Mouse (Mus musculus): ENCODE results near the gene Gm10392. TPM values are rescaled to one million over a fixed set of nuclear protein-coding genes. Genes with fewer than 3 reads are reported as not detected.

Gm10392 gene
- total RNA-seq, 2 experiments from 2014 or later: not detected

GRCm38 (mm10) chr11:77492911-77493332 is 26.1 kb downstream of the Gm10392 start:
- DNase-seq (ENCODE audit: low spot score in 2 of 2): peak; percentile 91 to 95

- DNase-seq (ENCODE audit: low spot score in 2 of 2): peak in 1 of 2 experiments; percentile 67
These were observed 26.6 kb downstream of the Gm10392 start for GRCm38 (mm10) chr11:77492311-77492871.

GRCm38 (mm10) chr11:77491502-77492291 is 27.3 kb downstream of the Gm10392 start:
- peak in 1 of 2 experiments; percentile 62 for DNase-seq (ENCODE audit: low spot score in 2 of 2)

- peak; percentile 88 to 94 for DNase-seq (ENCODE audit: low spot score in 2 of 2)
These were observed 27.9 kb downstream of the Gm10392 start for GRCm38 (mm10) chr11:77491123-77491501.

GRCm38 (mm10) chr11:77490451-77490850 is 28.5 kb downstream of the Gm10392 start:
- DNase-seq (ENCODE audit: low spot score in 2 of 2): peak in 1 of 2 experiments; percentile 68

- peak in 1 of 2 experiments; percentile 86 for DNase-seq (ENCODE audit: low spot score in 2 of 2)
These were observed 29.3 kb downstream of the Gm10392 start, which contains the start of gene Ankrd13b for GRCm38 (mm10) chr11:77489591-77490235. TSS of gene Ankrd13b (minus strand) at chr11:77489678.

GRCm38 (mm10) chr11:77488771-77489581 is 30.0 kb downstream of the Gm10392 start:
- no peak for DNase-seq (ENCODE audit: low spot score in 2 of 2)

- DNase-seq (ENCODE audit: low spot score in 2 of 2): peak in 1 of 2 experiments; percentile 67
These were observed 32.2 kb downstream of the Gm10392 start for GRCm38 (mm10) chr11:77486798-77487197.

- DNase-seq (ENCODE audit: low spot score in 2 of 2): no peak
These were observed 33.8 kb downstream of the Gm10392 start for GRCm38 (mm10) chr11:77485229-77485628.

GRCm38 (mm10) chr11:77483510-77484255 is 35.3 kb downstream of the Gm10392 start:
- DNase-seq (ENCODE audit: low spot score in 2 of 2): no peak

GRCm38 (mm10) chr11:77483043-77483442 is 36.0 kb downstream of the Gm10392 start:
- no peak for DNase-seq (ENCODE audit: low spot score in 2 of 2)

- no peak for DNase-seq (ENCODE audit: low spot score in 2 of 2)
These were observed 42.1 kb downstream of the Gm10392 start for GRCm38 (mm10) chr11:77476895-77477294.

- DNase-seq (ENCODE audit: low spot score in 2 of 2): no peak
These were observed 42.8 kb downstream of the Gm10392 start for GRCm38 (mm10) chr11:77476216-77476615.

- DNase-seq (ENCODE audit: low spot score in 2 of 2): no peak
These were observed 46.2 kb downstream of the Gm10392 start for GRCm38 (mm10) chr11:77472775-77473174.

GRCm38 (mm10) chr11:77471407-77471806 is 47.6 kb downstream of the Gm10392 start:
- no peak for DNase-seq (ENCODE audit: low spot score in 2 of 2)

- DNase-seq (ENCODE audit: low spot score in 2 of 2): no peak
These were observed 50.6 kb downstream of the Gm10392 start for GRCm38 (mm10) chr11:77468397-77468796.

GRCm38 (mm10) chr11:77467784-77468183 is 51.2 kb downstream of the Gm10392 start:
- DNase-seq (ENCODE audit: low spot score in 2 of 2): peak; percentile 69 to 82

- DNase-seq (ENCODE audit: low spot score in 2 of 2): peak in 1 of 2 experiments; percentile 67
These were observed 51.8 kb downstream of the Gm10392 start for GRCm38 (mm10) chr11:77467157-77467556.

Measured in layer of hippocampus, adult 18-20 months (tissue).